8 mouse cellular contexts compared by ENCODE assay signal in genomic region chr5:137759971-137760412, GRCm38 (mm10). TPM values are rescaled to one million over a fixed set of nuclear protein-coding genes. Genes with fewer than 3 reads are reported as not detected.
DNase-seq lines count a peak whose midpoint lies in the region; ATAC-seq and TF ChIP-seq lines count a peak whose summit lies in the region.

No protein-coding gene starts in this region.

- peaks cover 5% of the 10 kb centered on the region for H3K4me1 ChIP-seq in hindbrain, embryonic 16.5 days (ENCODE audit: control insufficient read depth, insufficient read depth, low read depth, low read length)

- H3K4me3 ChIP-seq in hindbrain, embryonic 16.5 days (ENCODE audit: low read length) = no peak overlapping the region
- no peak overlapping the region for H3K4me3 ChIP-seq in left cerebral cortex, adult 2 months

- H3K4me2 ChIP-seq in hindbrain, embryonic 16.5 days (ENCODE audit: low read length) = no peak overlapping the region

- no peak overlapping the region for H3K9ac ChIP-seq in hindbrain, embryonic 16.5 days (ENCODE audit: low read depth, low read length)

- DNase-seq in ZHBTc4 (ENCODE audit: low read depth, low spot score) = peak; percentile 95
- DNase-seq in cerebellum, postnatal 36 days = peak; percentile 88
- DNase-seq in gastrocnemius, adult 18-20 months (ENCODE audit: low spot score) = peak; percentile 86
- DNase-seq in left cerebral cortex, adult 2 months (ENCODE audit: extremely low spot score in 1 of 2, low spot score in 2 of 2) = peak; percentile 83 to 86
- DNase-seq in right cerebral cortex, postnatal 14 days = peak; percentile 81
- DNase-seq in urinary bladder, postnatal 36 days (ENCODE audit: low spot score in 2 of 2) = peak; percentile 64 to 85

- peak; percentile 94 for ATAC-seq in hindbrain, embryonic 16.5 days
- peak; percentile 87 for ATAC-seq in megakaryocyte, adult 5-6 weeks (ENCODE audit: poor library complexity, severe bottlenecking)

- intact Hi-C loops in left cerebral cortex, adult 2 months (cut with DNase I) = no loop called here

- 20% methylated on average over 4 of the region's 4 CpGs for WGBS in hindbrain, embryonic 16.5 days

- peak; percentile 92 for TF ChIP-seq CTCF in left cerebral cortex, adult 2 months (IDR thresholded peaks at IDR 0.05)

- no peaks in the 10 kb centered on the region for H3K9me3 ChIP-seq in hindbrain, embryonic 16.5 days (ENCODE audit: control insufficient read depth, low read length)

- H3K27ac ChIP-seq in hindbrain, embryonic 16.5 days (ENCODE audit: low read depth, low read length) = peak overlapping the region; percentile 79; the same call in 1 of the 2 replicates
- no peak overlapping the region; the same call in 1 of the 2 replicates for H3K27ac ChIP-seq in left cerebral cortex, adult 2 months

- no peaks in the 10 kb centered on the region; the same call in 1 of the 2 replicates for H3K36me3 ChIP-seq in hindbrain, embryonic 16.5 days (ENCODE audit: control insufficient read depth, insufficient read depth, low read length)

- no peaks in the 10 kb centered on the region for H3K27me3 ChIP-seq in hindbrain, embryonic 16.5 days (replicated peaks; ENCODE audit: control insufficient read depth, insufficient read depth, low read length)

RNA-seq across cellular contexts. Expression of gene Tsc22d4, which starts 14.5 kb away (rescaled TPM):
- total RNA-seq in gastrocnemius, adult 18-20 months (2021) = 10 to 100 TPM; 53.0 to 68.0 TPM
- 101 and 150 TPM in 2 replicates for polyA plus RNA-seq in hindbrain, embryonic 16.5 days (2015; fragmentation: Nextera tagmentation; extraction: Ambion mirVana)
- total RNA-seq in left cerebral cortex, adult 2 months (2021) = 100 to 1,000 TPM; 150 to 156 TPM
- total RNA-seq in megakaryocyte, adult 5-6 weeks (2015) = 55.9 and 74.7 TPM in 2 replicates
- total RNA-seq in megakaryocyte, adult 5-6 weeks (2017) = 112 and 113 TPM in 2 replicates

RNA-seq across cellular contexts. Expression of gene Nyap1, which starts 18.6 kb away (rescaled TPM):
- under 1 TPM; 0.21 to 0.28 TPM for total RNA-seq in gastrocnemius, adult 18-20 months (2021)
- polyA plus RNA-seq in hindbrain, embryonic 16.5 days (2015; fragmentation: Nextera tagmentation; extraction: Ambion mirVana) = 44.0 and 50.2 TPM in 2 replicates
- 10 to 100 TPM; 76.3 to 81.7 TPM for total RNA-seq in left cerebral cortex, adult 2 months (2021)
- 0.21 and 0.27 TPM in 2 replicates for total RNA-seq in megakaryocyte, adult 5-6 weeks (2015)
- total RNA-seq in megakaryocyte, adult 5-6 weeks (2017) = 0.84 and 1.1 TPM in 2 replicates

RNA-seq across cellular contexts. Expression of gene Ppp1r35, which starts 18.7 kb away (rescaled TPM):
- 1 to 10 TPM; 6.2 to 7.7 TPM for total RNA-seq in gastrocnemius, adult 18-20 months (2021)
- 34.9 and 41.8 TPM in 2 replicates for polyA plus RNA-seq in hindbrain, embryonic 16.5 days (2015; fragmentation: Nextera tagmentation; extraction: Ambion mirVana)
- 10 to 100 TPM; 22.8 to 25.6 TPM for total RNA-seq in left cerebral cortex, adult 2 months (2021)
- total RNA-seq in megakaryocyte, adult 5-6 weeks (2015) = 48.6 and 55.3 TPM in 2 replicates
- 34.1 and 40.1 TPM in 2 replicates for total RNA-seq in megakaryocyte, adult 5-6 weeks (2017)

RNA-seq across cellular contexts. Expression of gene Mepce, which starts 27.5 kb away (rescaled TPM):
- 10 to 100 TPM; 24.1 to 26.1 TPM for total RNA-seq in gastrocnemius, adult 18-20 months (2021)
- 11.1 and 12.2 TPM in 2 replicates for polyA plus RNA-seq in hindbrain, embryonic 16.5 days (2015; fragmentation: Nextera tagmentation; extraction: Ambion mirVana)
- 10 to 100 TPM; 40.1 to 45.2 TPM for total RNA-seq in left cerebral cortex, adult 2 months (2021)
- total RNA-seq in megakaryocyte, adult 5-6 weeks (2015) = 20.9 and 24.0 TPM in 2 replicates
- 16.2 and 22.8 TPM in 2 replicates for total RNA-seq in megakaryocyte, adult 5-6 weeks (2017)

RNA-seq across cellular contexts. Expression of gene Zcwpw1, which starts 27.6 kb away (rescaled TPM):
- total RNA-seq in gastrocnemius, adult 18-20 months (2021) = under 1 TPM; 0.14 to 0.26 TPM
- polyA plus RNA-seq in hindbrain, embryonic 16.5 days (2015; fragmentation: Nextera tagmentation; extraction: Ambion mirVana) = 11.2 and 13.5 TPM in 2 replicates
- total RNA-seq in left cerebral cortex, adult 2 months (2021) = 1 to 10 TPM; 5.7 to 8.2 TPM
- total RNA-seq in megakaryocyte, adult 5-6 weeks (2015) = 6.4 and 10.0 TPM in 2 replicates
- total RNA-seq in megakaryocyte, adult 5-6 weeks (2017) = 16.1 and 18.1 TPM in 2 replicates

Comparison
In these comparisons a context has a peak if more than half of its experiments do, and no peak if none do; other contexts are left out.
1. RNA of gene Nyap1, which starts 18.6 kb away (total RNA-seq): 76.3 to 81.7 TPM in left cerebral cortex, adult 2 months; 0.21 to 1.1 TPM in megakaryocyte, adult 5-6 weeks and 0.21 to 0.28 TPM in gastrocnemius, adult 18-20 months; every median in the first group is over 10 times any median in the second.
2. Peak in every context shown above with its lines, with median percentiles within 50 percentile points of each other: DNase-seq.